Mouse (Mus musculus): ENCODE measurements around the gene Fam240a. TPM values are rescaled to one million over a fixed set of nuclear protein-coding genes. Genes with fewer than 3 reads are reported as not detected.

The Fam240a gene
- polyA plus RNA-seq, 1 experiment from 2014 or later: not detected

GRCm38 (mm10) chr9:110952398-110952797 is 35.7 kb upstream of the Fam240a start:
- Histone ChIP-seq H3K27me3 (ENCODE audit: low read depth, poor library complexity, severe bottlenecking) (peaks cover 75% of the 10 kb centered on the region), H3K9me3 (replicated peaks) (no peaks in the 10 kb centered on the region), H3K36me3 (no peaks in the 10 kb centered on the region), H3K4me1 (peaks cover 13% of the 10 kb centered on the region), H3K27ac (no peak overlapping the region), H3K4me3 (no peak overlapping the region)
- no peak for DNase-seq (ENCODE audit: low spot score)
- WGBS: 60% methylated on average over 6 of the region's 6 CpGs

GRCm38 (mm10) chr9:110951866-110952265 is 35.2 kb upstream of the Fam240a start:
- Histone ChIP-seq H3K4me3 (no peak overlapping the region), H3K27ac (no peak overlapping the region), H3K36me3 (no peaks in the 10 kb centered on the region), H3K4me1 (peaks cover 19% of the 10 kb centered on the region), H3K9me3 (replicated peaks) (no peaks in the 10 kb centered on the region), H3K27me3 (ENCODE audit: low read depth, poor library complexity, severe bottlenecking) (peaks cover 80% of the 10 kb centered on the region)
- DNase-seq (ENCODE audit: low spot score): no peak
- WGBS: 91% methylated on average over 13 of the region's 13 CpGs

GRCm38 (mm10) chr9:110951397-110951796 is 34.7 kb upstream of the Fam240a start, which contains the start of gene Lrrc2:
Lrrc2 (plus strand) TSS chr9:110951545.
- WGBS: 89% methylated on average over 11 of the region's 11 CpGs

GRCm38 (mm10) chr9:110950109-110950508 is 33.4 kb upstream of the Fam240a start:
- Histone ChIP-seq H3K27me3 (ENCODE audit: low read depth, poor library complexity, severe bottlenecking) (peaks cover 85% of the 10 kb centered on the region), H3K36me3 (no peaks in the 10 kb centered on the region), H3K9me3 (replicated peaks) (no peaks in the 10 kb centered on the region), H3K4me3 (no peak overlapping the region), H3K4me1 (peaks cover 27% of the 10 kb centered on the region), H3K27ac (no peak overlapping the region)
- WGBS: 96% methylated on average over 3 of the region's 3 CpGs
- DNase-seq (ENCODE audit: low spot score): no peak

More at GRCm38 (mm10) chr9:110951397-110951796, 34.7 kb upstream of the Fam240a start, which contains the start of gene Lrrc2:
- Histone ChIP-seq H3K9me3 (replicated peaks) (no peaks in the 10 kb centered on the region), H3K4me1 (peaks cover 23% of the 10 kb centered on the region), H3K36me3 (no peaks in the 10 kb centered on the region), H3K27me3 (ENCODE audit: low read depth, poor library complexity, severe bottlenecking) (peaks cover 85% of the 10 kb centered on the region), H3K27ac (no peak within 1 kb of the TSS), H3K4me3 (no peak within 1 kb of the TSS)
- no peak for DNase-seq (ENCODE audit: low spot score)

- peaks cover 21% of the 10 kb centered on the region for H3K4me1 ChIP-seq
- peaks cover 85% of the 10 kb centered on the region for H3K27me3 ChIP-seq (ENCODE audit: low read depth, poor library complexity, severe bottlenecking)
- DNase-seq (ENCODE audit: low spot score): no peak
- no peaks in the 10 kb centered on the region for H3K36me3 ChIP-seq
- no peaks in the 10 kb centered on the region for H3K9me3 ChIP-seq (replicated peaks)
- H3K4me3 ChIP-seq: no peak overlapping the region
- no peak overlapping the region for H3K27ac ChIP-seq
- WGBS: 46% methylated on average over 8 of the region's 8 CpGs
Observed at GRCm38 (mm10) chr9:110948813-110949310, 32.2 kb upstream of the Fam240a start.

- no peak overlapping the region for H3K4me3 ChIP-seq
- 19% methylated on average over 6 of the region's 6 CpGs for WGBS
- peaks cover 16% of the 10 kb centered on the region for H3K4me1 ChIP-seq
- H3K9me3 ChIP-seq (replicated peaks): no peaks in the 10 kb centered on the region
- H3K27ac ChIP-seq: no peak overlapping the region
- no peaks in the 10 kb centered on the region for H3K36me3 ChIP-seq
- H3K27me3 ChIP-seq (ENCODE audit: low read depth, poor library complexity, severe bottlenecking): peaks cover 83% of the 10 kb centered on the region
- DNase-seq (ENCODE audit: low spot score): no peak
Observed at GRCm38 (mm10) chr9:110947900-110948299, 31.2 kb upstream of the Fam240a start.

- Histone ChIP-seq H3K27ac (no peak overlapping the region), H3K36me3 (no peaks in the 10 kb centered on the region), H3K27me3 (ENCODE audit: low read depth, poor library complexity, severe bottlenecking) (peaks cover 77% of the 10 kb centered on the region), H3K4me3 (peak overlapping the region; percentile 20), H3K4me1 (peaks cover 16% of the 10 kb centered on the region), H3K9me3 (replicated peaks) (no peaks in the 10 kb centered on the region)
- peak; percentile 45 for DNase-seq (ENCODE audit: low spot score)
- 3% methylated on average over 6 of the region's 6 CpGs for WGBS
Observed at GRCm38 (mm10) chr9:110947261-110947661, 30.6 kb upstream of the Fam240a start.

GRCm38 (mm10) chr9:110946548-110947044 is 29.9 kb upstream of the Fam240a start:
- Histone ChIP-seq H3K4me3 (peak overlapping the region; percentile 20), H3K27ac (no peak overlapping the region), H3K9me3 (replicated peaks) (no peaks in the 10 kb centered on the region), H3K4me1 (peaks cover 16% of the 10 kb centered on the region), H3K36me3 (no peaks in the 10 kb centered on the region), H3K27me3 (ENCODE audit: low read depth, poor library complexity, severe bottlenecking) (peaks cover 70% of the 10 kb centered on the region)
- WGBS: 3% methylated on average over 20 of the region's 20 CpGs
- peak; percentile 51 for DNase-seq (ENCODE audit: low spot score)

- no peaks in the 10 kb centered on the region for H3K36me3 ChIP-seq
- peaks cover 16% of the 10 kb centered on the region for H3K4me1 ChIP-seq
- DNase-seq (ENCODE audit: low spot score): no peak
- H3K27ac ChIP-seq: no peak within 1 kb of the TSS
- no peaks in the 10 kb centered on the region for H3K9me3 ChIP-seq (replicated peaks)
- 4% methylated on average over 11 of the region's 11 CpGs for WGBS
- peak within 1 kb of the TSS; percentile 20 for H3K4me3 ChIP-seq
- peaks cover 64% of the 10 kb centered on the region for H3K27me3 ChIP-seq (ENCODE audit: low read depth, poor library complexity, severe bottlenecking)
Observed at GRCm38 (mm10) chr9:110945926-110946325, 29.3 kb upstream of the Fam240a start, which contains the start of gene Tdgf1. Tdgf1 (minus strand) TSS chr9:110946158.

GRCm38 (mm10) chr9:110945343-110945742 is 28.7 kb upstream of the Fam240a start:
- Histone ChIP-seq H3K27ac (no peak overlapping the region), H3K4me1 (peaks cover 16% of the 10 kb centered on the region), H3K4me3 (no peak overlapping the region), H3K36me3 (no peaks in the 10 kb centered on the region), H3K27me3 (ENCODE audit: low read depth, poor library complexity, severe bottlenecking) (peaks cover 62% of the 10 kb centered on the region), H3K9me3 (replicated peaks) (no peaks in the 10 kb centered on the region)
- WGBS: 7% methylated on average over 18 of the region's 18 CpGs
- no peak for DNase-seq (ENCODE audit: low spot score)

- WGBS: 33% methylated on average over 13 of the region's 13 CpGs
Observed at GRCm38 (mm10) chr9:110944265-110944664, 27.6 kb upstream of the Fam240a start.

GRCm38 (mm10) chr9:110937506-110938490 is 21.1 kb upstream of the Fam240a start:
- DNase-seq (ENCODE audit: low spot score): no peak
- 69% methylated on average over 12 of the region's 12 CpGs for WGBS

More at GRCm38 (mm10) chr9:110944265-110944664, 27.6 kb upstream of the Fam240a start:
- Histone ChIP-seq H3K36me3 (no peaks in the 10 kb centered on the region), H3K4me3 (no peak overlapping the region), H3K4me1 (peaks cover 16% of the 10 kb centered on the region), H3K27me3 (ENCODE audit: low read depth, poor library complexity, severe bottlenecking) (peaks cover 60% of the 10 kb centered on the region), H3K9me3 (replicated peaks) (no peaks in the 10 kb centered on the region), H3K27ac (no peak overlapping the region)
- no peak for DNase-seq (ENCODE audit: low spot score)

GRCm38 (mm10) chr9:110935941-110936340 is 19.3 kb upstream of the Fam240a start:
- Histone ChIP-seq H3K4me3 (no peak overlapping the region), H3K36me3 (no peaks in the 10 kb centered on the region), H3K9me3 (replicated peaks) (no peaks in the 10 kb centered on the region), H3K4me1 (no peaks in the 10 kb centered on the region), H3K27ac (no peak overlapping the region), H3K27me3 (ENCODE audit: low read depth, poor library complexity, severe bottlenecking) (no peaks in the 10 kb centered on the region)
- 90% methylated on average over 7 of the region's 7 CpGs for WGBS
- no peak for DNase-seq (ENCODE audit: low spot score)

More at GRCm38 (mm10) chr9:110937506-110938490, 21.1 kb upstream of the Fam240a start:
- Histone ChIP-seq H3K4me3 (no peak overlapping the region), H3K9me3 (replicated peaks) (no peaks in the 10 kb centered on the region), H3K4me1 (no peaks in the 10 kb centered on the region), H3K27ac (no peak overlapping the region), H3K36me3 (no peaks in the 10 kb centered on the region), H3K27me3 (ENCODE audit: low read depth, poor library complexity, severe bottlenecking) (no peaks in the 10 kb centered on the region)

All from limb, embryonic 10.5 days (tissue).